Mouse (Mus musculus): Measurements from ENCODE around the gene Asic3. TPM values are rescaled to one million over a fixed set of nuclear protein-coding genes. Genes with fewer than 3 reads are reported as not detected.
A peak's percentile ranks its signal among the peaks of the same experiment; 100 is the strongest.

The Asic3 gene
- total RNA-seq, 2 experiments from 2014 or later = 0.22 to 0.52 TPM

- no peak for DNase-seq (ENCODE audit: low spot score in 2 of 2)
Measured at GRCm38 (mm10) chr5:24446630-24447029, 33.4 kb downstream of the Asic3 start.

- peak; percentile 51 to 72 for DNase-seq (ENCODE audit: low spot score in 2 of 2)
Measured at GRCm38 (mm10) chr5:24447624-24448298, 34.6 kb downstream of the Asic3 start, which contains the start of gene Tmub1. Gene Tmub1 (minus strand): TSS chr5:24447854.

- DNase-seq (ENCODE audit: low spot score in 2 of 2) = peak; percentile 83 to 89
Measured at GRCm38 (mm10) chr5:24451264-24452029, 38.3 kb downstream of the Asic3 start.

DNA sequence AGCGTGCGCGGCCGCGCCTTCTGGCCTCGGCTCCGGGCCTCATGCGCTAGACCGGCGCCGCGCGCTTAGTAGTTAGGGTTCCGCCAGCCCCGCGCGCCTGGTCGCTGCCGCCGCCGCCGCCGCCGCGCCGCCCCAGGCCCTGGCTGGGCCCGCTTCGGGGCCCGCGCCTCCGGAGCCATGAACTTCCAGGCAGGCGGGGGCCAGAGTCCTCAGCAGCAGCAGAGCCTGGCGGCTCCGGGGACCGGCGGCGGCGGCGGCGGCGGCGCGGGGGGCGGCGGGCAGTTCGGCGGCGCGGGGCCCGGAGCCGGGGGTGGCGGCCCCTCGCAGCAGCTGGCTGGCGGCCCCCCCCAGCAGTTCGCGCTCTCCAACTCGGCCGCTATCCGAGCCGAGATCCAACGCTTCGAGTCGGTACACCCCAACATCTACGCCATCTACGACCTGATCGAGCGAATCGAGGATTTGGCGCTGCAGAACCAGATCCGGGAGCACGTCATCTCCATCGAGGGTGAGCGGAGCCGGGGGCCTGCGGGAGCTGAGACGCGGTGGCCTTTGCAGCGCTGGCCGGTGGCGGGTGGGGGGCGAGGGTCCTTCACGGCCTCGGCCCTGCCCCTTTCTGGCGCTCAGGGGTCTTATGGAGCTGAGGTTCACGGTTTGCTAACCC, 39.0 kb downstream of the Asic3 start, which contains the start of gene Agap3:
Gene Agap3 (plus strand): TSS at position 148 of the 661 bp plus-strand sequence.
- DNase-seq (ENCODE audit: low spot score in 2 of 2) = peak; percentile 28 to 54

GRCm38 (mm10) chr5:24452691-24453233, 39.6 kb downstream of the Asic3 start:
- peak; percentile 17 to 34 for DNase-seq (ENCODE audit: low spot score in 2 of 2)

DNA sequence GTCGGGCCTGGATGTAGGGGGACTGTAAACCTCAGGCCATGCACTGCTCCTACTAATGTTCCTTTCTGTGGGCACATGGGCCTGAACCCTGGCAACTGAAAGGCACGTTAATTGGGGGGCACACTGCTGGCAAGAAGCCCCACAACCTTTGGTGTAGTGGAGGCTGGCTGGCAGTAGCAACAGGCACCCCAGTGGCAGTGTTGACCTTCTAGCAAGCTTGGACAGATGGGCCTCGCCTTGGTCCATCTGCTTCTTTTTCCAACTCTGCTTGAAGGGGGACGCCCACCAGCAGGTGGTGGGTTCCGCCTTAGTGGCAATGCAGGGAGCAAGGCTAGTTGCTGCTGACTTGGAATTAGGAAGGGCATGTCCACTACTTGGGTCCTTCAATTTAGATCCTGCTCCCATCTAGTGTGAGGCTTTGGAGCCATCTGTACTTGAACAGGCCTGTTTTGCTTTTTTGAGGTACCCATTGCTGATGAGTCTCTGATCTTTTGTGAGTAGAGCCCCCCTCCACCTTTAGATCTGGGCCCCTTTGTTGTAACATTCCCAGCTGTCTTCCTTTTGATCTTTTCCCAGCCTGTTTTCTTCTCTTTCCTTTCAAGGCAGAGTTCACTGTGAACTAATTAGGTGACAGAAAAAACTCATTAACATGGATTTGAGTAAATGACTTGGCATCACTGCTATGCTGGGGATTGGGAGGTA, 40.2 kb downstream of the Asic3 start:
- no peak for DNase-seq (ENCODE audit: low spot score in 2 of 2)

DNA sequence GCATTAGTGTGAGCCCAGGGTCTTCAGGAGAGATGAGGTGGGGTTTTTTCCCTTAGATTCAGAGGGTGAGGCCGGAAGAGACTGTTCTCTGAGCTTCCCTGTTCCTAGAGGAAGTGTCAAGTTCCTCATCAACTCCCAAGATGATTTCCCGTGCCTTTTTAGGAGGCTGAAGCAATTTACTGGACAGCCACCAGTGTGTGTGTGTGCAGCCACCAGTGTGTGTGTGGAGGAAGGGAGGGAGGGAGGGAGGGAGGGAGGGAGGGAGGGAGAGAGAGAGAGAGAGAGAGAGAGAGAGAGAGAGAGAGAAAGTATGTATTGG, 40.8 kb downstream of the Asic3 start:
- no peak for DNase-seq (ENCODE audit: low spot score in 2 of 2)

GRCm38 (mm10) chr5:24455076-24455475, 41.9 kb downstream of the Asic3 start:
- DNase-seq (ENCODE audit: low spot score in 2 of 2) = no peak

- no peak for DNase-seq (ENCODE audit: low spot score in 2 of 2)
Measured at GRCm38 (mm10) chr5:24455613-24456012, 42.4 kb downstream of the Asic3 start.

GRCm38 (mm10) chr5:24466762-24467161, 53.6 kb downstream of the Asic3 start:
- DNase-seq (ENCODE audit: low spot score in 2 of 2) = no peak

Other genes with a start within 250 kb of the Asic3 start
- 1 to 10 TPM; 9.2 TPM for gene Nupl2, start 248.4 kb upstream of the Asic3 start, total RNA-seq (2021)
- 10 to 100 TPM; 22.4 to 24.6 TPM for gene Kcnh2, start 61.8 kb upstream of the Asic3 start, total RNA-seq (2021)
- 10 to 100 TPM; 10.4 to 11.7 TPM for gene Nos3, start 48.6 kb upstream of the Asic3 start, total RNA-seq (2021)
- gene Atg9b, start 21.2 kb upstream of the Asic3 start, total RNA-seq (2021) = under 1 TPM; 0.67 to 0.86 TPM
- 10 to 100 TPM; 48.0 to 51.9 TPM for gene Abcb8, start 19.7 kb upstream of the Asic3 start, total RNA-seq (2021)
- 10 to 100 TPM; 24.4 to 25.7 TPM for gene Cdk5, start 10.1 kb downstream of the Asic3 start, total RNA-seq (2021)
- gene Slc4a2, start 10.4 kb downstream of the Asic3 start, total RNA-seq (2021) = 10 to 100 TPM; 40.3 to 42.6 TPM
- 100 to 1,000 TPM; 129 to 132 TPM for gene Fastk, start 31.9 kb downstream of the Asic3 start, total RNA-seq (2021)
- gene Tmub1, start 34.5 kb downstream of the Asic3 start, total RNA-seq (2021) = 1 to 10 TPM; 6.7 to 7.0 TPM
- gene Agap3, start 38.8 kb downstream of the Asic3 start, total RNA-seq (2021) = 10 to 100 TPM; 80.9 to 90.9 TPM
- under 1 TPM in 1 of 2 experiments, not detected in 1; 0.10 TPM for gene Gbx1, start 113.8 kb downstream of the Asic3 start, total RNA-seq (2021)
- gene Asb10, start 127.6 kb downstream of the Asic3 start, total RNA-seq (2021) = 10 to 100 TPM; 32.8 to 34.8 TPM
- not detected for gene 4931409K22Rik, start 143.4 kb downstream of the Asic3 start, total RNA-seq (2021)
- 10 to 100 TPM; 60.6 to 61.0 TPM for gene Abcf2, start 164.1 kb downstream of the Asic3 start, total RNA-seq (2021)
- 10 to 100 TPM; 34.4 to 36.7 TPM for gene Chpf2, start 173.3 kb downstream of the Asic3 start, total RNA-seq (2021)
- 100 to 1,000 TPM; 131 to 137 TPM for gene Smarcd3, start 211.0 kb downstream of the Asic3 start, total RNA-seq (2021)